Comparison of ENCODE assay signal across 26 mouse cellular contexts in genomic region chr10:87286831-87287230, GRCm38 (mm10).
"Had no signal": no experiment of that assay in that cellular context is flagged by ENCODE, and none has a peak within 500 bp of the region (broad histone marks: within the 10 kb centered on the region; RNA-seq: fewer than 3 reads in every experiment).

No protein-coding gene starts in this region.

- ATAC-seq: hindbrain, postnatal 0 days; intestine, embryonic 16.5 days; liver, embryonic 12.5 days had no signal

- H3K27ac ChIP-seq: heart, adult 2 months; heart, embryonic 13.5 days; heart, embryonic 15.5 days; hindbrain, embryonic 13.5 days; hindbrain, embryonic 15.5 days; hindbrain, postnatal 0 days; kidney, embryonic 15.5 days; kidney, postnatal 0 days; limb, embryonic 13.5 days; limb, embryonic 15.5 days; liver, embryonic 12.5 days; liver, embryonic 14.5 days had no signal

- H3K4me1 ChIP-seq: heart, embryonic 13.5 days; heart, embryonic 15.5 days; hindbrain, embryonic 13.5 days; hindbrain, embryonic 15.5 days; kidney, embryonic 15.5 days; limb, embryonic 13.5 days; limb, embryonic 15.5 days; liver, embryonic 12.5 days had no signal

- H3K9me3 ChIP-seq: heart, embryonic 13.5 days; heart, embryonic 15.5 days; hindbrain, embryonic 13.5 days; hindbrain, embryonic 15.5 days; kidney, embryonic 15.5 days; limb, embryonic 13.5 days; limb, embryonic 15.5 days; liver, embryonic 12.5 days had no signal

- H3K4me3 ChIP-seq: heart, adult 2 months; heart, embryonic 13.5 days; heart, embryonic 15.5 days; hindbrain, embryonic 13.5 days; hindbrain, embryonic 15.5 days; kidney, embryonic 15.5 days; limb, embryonic 13.5 days; limb, embryonic 15.5 days; liver, embryonic 12.5 days had no signal

- H3K27me3 ChIP-seq: heart, embryonic 13.5 days; heart, embryonic 15.5 days; hindbrain, embryonic 13.5 days; hindbrain, embryonic 15.5 days; kidney, embryonic 15.5 days; limb, embryonic 13.5 days; limb, embryonic 15.5 days; liver, embryonic 12.5 days had no signal

- H3K36me3 ChIP-seq: heart, embryonic 13.5 days; heart, embryonic 15.5 days; hindbrain, embryonic 13.5 days; hindbrain, embryonic 15.5 days; kidney, embryonic 15.5 days; limb, embryonic 13.5 days; limb, embryonic 15.5 days; liver, embryonic 12.5 days had no signal

- H3K9ac ChIP-seq: heart, embryonic 13.5 days; heart, embryonic 15.5 days; hindbrain, embryonic 13.5 days; hindbrain, embryonic 15.5 days; kidney, embryonic 15.5 days; limb, embryonic 13.5 days; limb, embryonic 15.5 days; liver, embryonic 12.5 days; liver, embryonic 14.5 days had no signal

- DNase-seq: gastrocnemius, postnatal 14 days; gastrocnemius, postnatal 36 days; heart, adult 2 months; heart, postnatal 14 days; heart, postnatal 36 days; kidney, adult 11 months; kidney, adult 2 months; kidney, adult 9 months; kidney, postnatal 14 days; kidney, postnatal 36 days; layer of hippocampus, adult 9-11 months; layer of hippocampus, postnatal 36 days; left cerebral cortex, postnatal 4 days had no signal

- H3K4me2 ChIP-seq: heart, embryonic 11.5 days; heart, embryonic 13.5 days; heart, embryonic 15.5 days; hindbrain, embryonic 13.5 days; hindbrain, embryonic 15.5 days; kidney, embryonic 15.5 days; limb, embryonic 13.5 days; limb, embryonic 15.5 days; liver, embryonic 12.5 days had no signal
